Comparison of ENCODE assay signal across 8 mouse cellular contexts in the genomic region with DNA sequence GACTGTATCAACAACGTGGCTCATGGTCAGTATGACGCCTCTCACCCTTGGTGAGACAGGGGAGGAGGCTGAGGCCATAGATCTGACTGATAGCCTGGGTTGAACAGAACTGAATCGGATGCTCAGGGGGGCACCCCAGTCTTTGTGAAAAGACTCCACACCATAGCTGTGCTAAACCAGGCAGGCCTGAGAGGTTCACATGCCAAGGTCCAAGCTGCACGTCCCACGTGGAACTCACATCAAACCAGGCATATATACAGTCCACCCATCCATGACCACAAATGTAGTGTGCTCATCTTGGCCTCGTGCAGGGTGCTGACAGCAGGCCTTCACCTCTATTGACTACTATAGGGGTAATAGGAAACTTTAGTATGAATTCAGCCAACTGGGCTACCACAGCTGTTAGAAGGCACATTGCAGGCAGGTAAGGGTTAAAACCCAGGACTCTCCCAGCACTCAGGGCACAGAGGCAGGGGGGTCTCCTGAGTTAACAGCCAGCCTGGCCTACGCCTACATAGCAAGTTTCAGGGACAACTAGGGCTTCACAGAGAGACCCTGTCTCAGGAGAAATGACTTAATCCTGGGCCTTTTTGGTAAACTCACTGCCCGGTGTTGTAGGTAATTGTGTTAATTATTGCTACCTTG. TPM values are rescaled to one million over a fixed set of nuclear protein-coding genes. Genes with fewer than 3 reads are reported as not detected.
DNase-seq lines count a peak whose midpoint lies in the region; ATAC-seq lines count a peak whose summit lies in the region.

No protein-coding gene starts in this region.

- H3K4me1 ChIP-seq in lung, embryonic 16.5 days (replicated peaks; ENCODE audit: control insufficient read depth, insufficient read depth, low read length): peaks cover 17% of the 10 kb centered on the region
- peaks cover 23% of the 10 kb centered on the region for H3K4me1 ChIP-seq in forebrain, embryonic 15.5 days
- peaks cover 10% of the 10 kb centered on the region for H3K4me1 ChIP-seq in limb, embryonic 12.5 days (replicated peaks)
- peaks cover 14% of the 10 kb centered on the region for H3K4me1 ChIP-seq in stomach, embryonic 14.5 days (ENCODE audit: control insufficient read depth, insufficient read depth, low read length)

- no peak for DNase-seq in lung, postnatal 36 days
- no peak for DNase-seq in spleen, postnatal 14 days (ENCODE audit: low spot score in 2 of 2)
- no peak for DNase-seq in gastrocnemius, adult 18-20 months (ENCODE audit: low spot score)
- no peak for DNase-seq in right cerebral cortex, adult 18-20 months

- no peaks in the 10 kb centered on the region for H3K9me3 ChIP-seq in lung, embryonic 16.5 days (ENCODE audit: control insufficient read depth, low read length)
- H3K9me3 ChIP-seq in forebrain, embryonic 15.5 days: no peaks in the 10 kb centered on the region
- H3K9me3 ChIP-seq in limb, embryonic 12.5 days: 0 out of 2 replicates have a peak, but pooled peaks cover 6% of the 10 kb centered on the region
- H3K9me3 ChIP-seq in stomach, embryonic 14.5 days (ENCODE audit: control insufficient read depth, low read depth, low read length): no peaks in the 10 kb centered on the region; the same call in 1 of the 2 replicates

- H3K36me3 ChIP-seq in lung, embryonic 16.5 days (ENCODE audit: control insufficient read depth, insufficient read depth, low read length): peaks cover 34% of the 10 kb centered on the region
- H3K36me3 ChIP-seq in forebrain, embryonic 15.5 days: peaks cover 43% of the 10 kb centered on the region
- peaks cover 48% of the 10 kb centered on the region for H3K36me3 ChIP-seq in limb, embryonic 12.5 days
- peaks cover 30% of the 10 kb centered on the region for H3K36me3 ChIP-seq in stomach, embryonic 14.5 days (ENCODE audit: control insufficient read depth, insufficient read depth, low read length)

- H3K27ac ChIP-seq in lung, embryonic 16.5 days (ENCODE audit: low read length): peak overlapping the region; percentile 96
- H3K27ac ChIP-seq in forebrain, embryonic 15.5 days (replicated peaks): peak overlapping the region; percentile 96
- H3K27ac ChIP-seq in limb, embryonic 12.5 days: peak overlapping the region; percentile 93
- peak overlapping the region; percentile 89; the same call in 1 of the 2 replicates for H3K27ac ChIP-seq in stomach, embryonic 14.5 days (ENCODE audit: low read length)

- H3K4me2 ChIP-seq in lung, embryonic 16.5 days (ENCODE audit: low read depth, low read length): peak overlapping the region; percentile 71
- peak overlapping the region; percentile 91 for H3K4me2 ChIP-seq in forebrain, embryonic 15.5 days (replicated peaks)
- peak overlapping the region; percentile 83 for H3K4me2 ChIP-seq in limb, embryonic 12.5 days
- peak overlapping the region; percentile 65 for H3K4me2 ChIP-seq in stomach, embryonic 14.5 days (replicated peaks; ENCODE audit: low read depth, low read length)

- 51% methylated on average over 8 of the region's 8 CpGs for WGBS in lung, embryonic 16.5 days
- 68% methylated on average over 8 of the region's 8 CpGs for WGBS in forebrain, embryonic 15.5 days
- 71% methylated on average over 8 of the region's 8 CpGs for WGBS in limb, embryonic 12.5 days
- 62% methylated on average over 8 of the region's 8 CpGs for WGBS in stomach, embryonic 14.5 days

- peak overlapping the region; percentile 90 for H3K9ac ChIP-seq in lung, embryonic 16.5 days (ENCODE audit: low read length)
- peak overlapping the region; percentile 70 for H3K9ac ChIP-seq in forebrain, embryonic 15.5 days (replicated peaks)
- peak overlapping the region; percentile 78 for H3K9ac ChIP-seq in limb, embryonic 12.5 days (replicated peaks)
- peak overlapping the region; percentile 73; the same call in 1 of the 2 replicates for H3K9ac ChIP-seq in stomach, embryonic 14.5 days (replicated peaks; ENCODE audit: low read depth, low read length)

- H3K4me3 ChIP-seq in lung, embryonic 16.5 days (ENCODE audit: low read length): peak overlapping the region; percentile 75
- H3K4me3 ChIP-seq in forebrain, embryonic 15.5 days: peak overlapping the region; percentile 68
- peak overlapping the region; percentile 70 for H3K4me3 ChIP-seq in limb, embryonic 12.5 days (replicated peaks)
- peak overlapping the region; percentile 59 for H3K4me3 ChIP-seq in stomach, embryonic 14.5 days (ENCODE audit: low read depth, low read length)

- no peaks in the 10 kb centered on the region for H3K27me3 ChIP-seq in lung, embryonic 16.5 days (ENCODE audit: control insufficient read depth, insufficient read depth, low read depth, low read length)
- H3K27me3 ChIP-seq in forebrain, embryonic 15.5 days: no peaks in the 10 kb centered on the region
- H3K27me3 ChIP-seq in limb, embryonic 12.5 days: no peaks in the 10 kb centered on the region
- no peaks in the 10 kb centered on the region for H3K27me3 ChIP-seq in stomach, embryonic 14.5 days (ENCODE audit: control insufficient read depth, insufficient read depth, low read length)

- ATAC-seq in lung, embryonic 16.5 days (ENCODE audit: low read depth): no peak
- peak; percentile 17 for ATAC-seq in forebrain, embryonic 15.5 days (replicated peaks)
- ATAC-seq in limb, embryonic 12.5 days (ENCODE audit: insufficient number of reproducible peaks, insufficient read depth, low FRiP score, low TSS enrichment, low read depth): no peak
- no peak for ATAC-seq in stomach, embryonic 14.5 days (ENCODE audit: insufficient number of reproducible peaks, insufficient read depth, low FRiP score, low read depth)

RNA-seq across cellular contexts. Expression of a gene that starts 1.2 kb away (rescaled TPM):
- 17.6 and 18.9 TPM in 2 replicates for polyA plus RNA-seq in lung, embryonic 16.5 days (2015; fragmentation: Nextera tagmentation; extraction: Ambion mirVana)
- 12.6 and 13.1 TPM in 2 replicates for polyA plus RNA-seq in forebrain, embryonic 15.5 days (2015; fragmentation: Nextera tagmentation; extraction: Ambion mirVana)
- polyA plus RNA-seq in limb, embryonic 12.5 days (2016; fragmentation: Nextera tagmentation; extraction: Ambion mirVana): 15.0 and 16.9 TPM in 2 replicates
- polyA plus RNA-seq in stomach, embryonic 14.5 days (2014; fragmentation: Nextera tagmentation; extraction: Ambion mirVana): 19.0 and 21.8 TPM in 2 replicates
- 10 to 100 TPM; 10.9 to 11.9 TPM for total RNA-seq in gastrocnemius, adult 18-20 months (2021)

RNA-seq across cellular contexts. Expression of a gene that starts 20.9 kb away (rescaled TPM):
- 317 and 349 TPM in 2 replicates for polyA plus RNA-seq in lung, embryonic 16.5 days (2015; fragmentation: Nextera tagmentation; extraction: Ambion mirVana)
- polyA plus RNA-seq in forebrain, embryonic 15.5 days (2015; fragmentation: Nextera tagmentation; extraction: Ambion mirVana): 588 and 604 TPM in 2 replicates
- 732 and 757 TPM in 2 replicates for polyA plus RNA-seq in limb, embryonic 12.5 days (2016; fragmentation: Nextera tagmentation; extraction: Ambion mirVana)
- polyA plus RNA-seq in stomach, embryonic 14.5 days (2014; fragmentation: Nextera tagmentation; extraction: Ambion mirVana): 474 and 532 TPM in 2 replicates
- total RNA-seq in gastrocnemius, adult 18-20 months (2021): 100 to 1,000 TPM; 103 to 109 TPM

RNA-seq across cellular contexts. Expression of a gene that starts 33.8 kb away (rescaled TPM):
- polyA plus RNA-seq in lung, embryonic 16.5 days (2015; fragmentation: Nextera tagmentation; extraction: Ambion mirVana): 111 and 116 TPM in 2 replicates
- 98.5 and 102 TPM in 2 replicates for polyA plus RNA-seq in forebrain, embryonic 15.5 days (2015; fragmentation: Nextera tagmentation; extraction: Ambion mirVana)
- 145 and 149 TPM in 2 replicates for polyA plus RNA-seq in limb, embryonic 12.5 days (2016; fragmentation: Nextera tagmentation; extraction: Ambion mirVana)
- 159 and 174 TPM in 2 replicates for polyA plus RNA-seq in stomach, embryonic 14.5 days (2014; fragmentation: Nextera tagmentation; extraction: Ambion mirVana)
- total RNA-seq in gastrocnemius, adult 18-20 months (2021): 10 to 100 TPM; 24.2 to 28.1 TPM

RNA-seq across cellular contexts. Expression of a gene that starts 50.0 kb away (rescaled TPM):
- polyA plus RNA-seq in lung, embryonic 16.5 days (2015; fragmentation: Nextera tagmentation; extraction: Ambion mirVana): 41.1 and 41.8 TPM in 2 replicates
- polyA plus RNA-seq in forebrain, embryonic 15.5 days (2015; fragmentation: Nextera tagmentation; extraction: Ambion mirVana): 69.6 and 77.7 TPM in 2 replicates
- polyA plus RNA-seq in limb, embryonic 12.5 days (2016; fragmentation: Nextera tagmentation; extraction: Ambion mirVana): 41.5 and 42.6 TPM in 2 replicates
- 42.6 and 47.8 TPM in 2 replicates for polyA plus RNA-seq in stomach, embryonic 14.5 days (2014; fragmentation: Nextera tagmentation; extraction: Ambion mirVana)
- total RNA-seq in gastrocnemius, adult 18-20 months (2021): 10 to 100 TPM; 10.7 to 12.7 TPM
